Mouse (Mus musculus) midbrain, embryonic 16.5 days (tissue): ENCODE measurements around the gene Rasa2. TPM values are rescaled to one million over a fixed set of nuclear protein-coding genes. Genes with fewer than 3 reads are reported as not detected.
A peak's percentile ranks its signal among the peaks of the same experiment; 100 is the strongest.
"Not testable (repeated sequence)": the region's sequence is repeated elsewhere in the genome, so short reads cannot be mapped to it uniquely, and the experiment has no call there.

Source experiments
- ATAC-seq: fragments of 200-750 bp; cut with Nextera tagmentation; 2 replicates; pipeline ENCODE4 v1.8.0; 2017; ENCODE audit warnings: moderate TSS enrichment
- H3K27ac ChIP-seq: fragments of 300-500 bp; sonication (generic); 2 replicates; pipeline ENCODE4 v1.5.1; 2014; ENCODE audit warnings: mild to moderate bottlenecking, low read length, mixed read lengths
- H3K27me3 ChIP-seq: fragments of 300-500 bp; sonication (generic); 2 replicates; pipeline ENCODE4 v1.6.1; 2014; ENCODE audit warnings: low read depth, low read length, mixed read lengths; ENCODE audit not compliant: control insufficient read depth, insufficient read depth
- H3K36me3 ChIP-seq: fragments of 300-500 bp; sonication (generic); 2 replicates; pipeline ENCODE4 v1.6.1; 2014; ENCODE audit warnings: mild to moderate bottlenecking, low read length, moderate library complexity, mixed read lengths; ENCODE audit not compliant: control insufficient read depth, insufficient read depth
- H3K4me1 ChIP-seq: fragments of 300-500 bp; sonication (generic); 2 replicates; pipeline ENCODE4 v1.6.1; 2014; ENCODE audit warnings: mild to moderate bottlenecking, low read length, mixed read lengths; ENCODE audit not compliant: control insufficient read depth, insufficient read depth
- H3K4me2 ChIP-seq: fragments of 300-500 bp; sonication (generic); 2 replicates; pipeline ENCODE4 v1.6.1; 2014; ENCODE audit warnings: mild to moderate bottlenecking, low read length, mixed read lengths
- H3K4me3 ChIP-seq: fragments of 300-500 bp; sonication (generic); 2 replicates; pipeline ENCODE4 v1.5.1; 2014; ENCODE audit warnings: low read depth, mild to moderate bottlenecking, low read length, moderate library complexity, mixed read lengths
- H3K9ac ChIP-seq: fragments of 300-500 bp; sonication (generic); 2 replicates; pipeline ENCODE4 v1.6.1; 2014; ENCODE audit warnings: low read depth, low read length, mixed read lengths
- H3K9me3 ChIP-seq: fragments of 300-500 bp; sonication (generic); replicated peaks from 2 replicates; pipeline ENCODE4 v1.6.1; 2014; ENCODE audit warnings: mild to moderate bottlenecking, low read length, mixed read lengths; ENCODE audit not compliant: control insufficient read depth, poor library complexity, severe bottlenecking
- WGBS: fragments of 180-500 bp; shearing (Covaris S2); extraction: QIAGEN DNeasy Blood & Tissue Kit; methylation state at CpG from one replicate; pipeline ENCODE4 v1.1.7; 2014; 5-methylcytosine and 5-hydroxymethylcytosine counted together
- polyA plus RNA-seq: library from polyadenylated mRNA; unstranded; fragments of >200 nt; fragmentation: Nextera tagmentation; extraction: Ambion mirVana; gene quantifications from 2 replicates; pipeline ENCODE4 v1.2.1, GENCODE M21; 2015

The Rasa2 gene
- polyA plus RNA-seq, 1 experiment from 2014 or later, result 18.2 TPM

- not testable (repeated sequence) for H3K27ac ChIP-seq, H3K4me1 ChIP-seq, H3K4me3 ChIP-seq, H3K9ac ChIP-seq, H3K27me3 ChIP-seq, H3K9me3 ChIP-seq, H3K36me3 ChIP-seq, ATAC-seq, H3K4me2 ChIP-seq
- 88% methylated on average over 2 of the region's 2 CpGs for WGBS
Observed at GRCm38 (mm10) chr9:96521574-96521973, 109.8 kb downstream of the Rasa2 start.

GRCm38 (mm10) chr9:96517429-96517828 lies 114.0 kb downstream of the Rasa2 start:
- Histone ChIP-seq H3K4me2 (no peak overlapping the region), H3K27me3 (no peaks in the 10 kb centered on the region), H3K4me3 (no peak overlapping the region), H3K4me1 (no peaks in the 10 kb centered on the region), H3K27ac (no peak overlapping the region), H3K9me3 (no peaks in the 10 kb centered on the region), H3K9ac (no peak overlapping the region), H3K36me3 (no peaks in the 10 kb centered on the region)
- ATAC-seq, result no peak
- 46% methylated on average over 4 of the region's 4 CpGs for WGBS

GRCm38 (mm10) chr9:96516806-96517205 lies 114.6 kb downstream of the Rasa2 start:
- WGBS, result 76% methylated on average over 3 of the region's 3 CpGs
- no peak overlapping the region for H3K9ac ChIP-seq

GRCm38 (mm10) chr9:96515737-96516136 lies 115.7 kb downstream of the Rasa2 start:
- Histone ChIP-seq H3K27ac (no peak overlapping the region), H3K4me2 (no peak overlapping the region), H3K9me3 (no peaks in the 10 kb centered on the region), H3K4me3 (no peak overlapping the region), H3K4me1 (no peaks in the 10 kb centered on the region), H3K9ac (no peak overlapping the region), H3K36me3 (no peaks in the 10 kb centered on the region), H3K27me3 (no peaks in the 10 kb centered on the region)
- WGBS, result 85% methylated on average over 5 of the region's 5 CpGs
- ATAC-seq, result no peak

More at GRCm38 (mm10) chr9:96516806-96517205, 114.6 kb downstream of the Rasa2 start:
- Histone ChIP-seq H3K4me1 (no peaks in the 10 kb centered on the region), H3K27ac (no peak overlapping the region), H3K4me2 (no peak overlapping the region), H3K36me3 (no peaks in the 10 kb centered on the region), H3K9me3 (no peaks in the 10 kb centered on the region), H3K4me3 (no peak overlapping the region), H3K27me3 (no peaks in the 10 kb centered on the region)
- ATAC-seq, result no peak

- H3K4me1 ChIP-seq, result no peaks in the 10 kb centered on the region
- ATAC-seq, result no peak
Observed at GRCm38 (mm10) chr9:96514278-96514677, 117.1 kb downstream of the Rasa2 start.

GRCm38 (mm10) chr9:96506011-96506498 lies 125.4 kb downstream of the Rasa2 start:
- Histone ChIP-seq H3K27ac (peak overlapping the region; percentile 57), H3K36me3 (no peaks in the 10 kb centered on the region), H3K9ac (peak overlapping the region; percentile 47; the same call in 1 of the 2 replicates), H3K4me2 (peak overlapping the region; percentile 54), H3K4me1 (peaks cover 9% of the 10 kb centered on the region), H3K27me3 (no peaks in the 10 kb centered on the region), H3K9me3 (no peaks in the 10 kb centered on the region), H3K4me3 (peak overlapping the region; percentile 19)
- 15% methylated on average over 10 of the region's 10 CpGs for WGBS
- ATAC-seq, result peak; percentile 96

More at GRCm38 (mm10) chr9:96514278-96514677, 117.1 kb downstream of the Rasa2 start:
- no peaks in the 10 kb centered on the region for H3K27me3 ChIP-seq
- 85% methylated on average over 5 of the region's 5 CpGs for WGBS
- no peak overlapping the region for H3K9ac ChIP-seq
- no peak overlapping the region for H3K27ac ChIP-seq
- H3K4me2 ChIP-seq, result no peak overlapping the region
- no peaks in the 10 kb centered on the region for H3K9me3 ChIP-seq
- no peaks in the 10 kb centered on the region for H3K36me3 ChIP-seq
- H3K4me3 ChIP-seq, result no peak overlapping the region

GRCm38 (mm10) chr9:96505156-96505555 lies 126.3 kb downstream of the Rasa2 start:
- 92% methylated on average over 4 of the region's 4 CpGs for WGBS
- ATAC-seq, result no peak
- peak overlapping the region; percentile 57; the same call in 1 of the 2 replicates for H3K27ac ChIP-seq

GRCm38 (mm10) chr9:96504116-96504895 lies 127.1 kb downstream of the Rasa2 start:
- H3K9ac ChIP-seq, result no peak overlapping the region
- H3K36me3 ChIP-seq, result no peaks in the 10 kb centered on the region
- H3K4me2 ChIP-seq, result no peak overlapping the region
- H3K27me3 ChIP-seq, result no peaks in the 10 kb centered on the region
- H3K4me1 ChIP-seq, result peaks cover 9% of the 10 kb centered on the region
- H3K9me3 ChIP-seq, result no peaks in the 10 kb centered on the region
- no peak overlapping the region for H3K4me3 ChIP-seq
- ATAC-seq, result no peak
- WGBS, result 88% methylated on average over 17 of the region's 17 CpGs
- H3K27ac ChIP-seq, result no peak overlapping the region

More at GRCm38 (mm10) chr9:96505156-96505555, 126.3 kb downstream of the Rasa2 start:
- Histone ChIP-seq H3K9me3 (no peaks in the 10 kb centered on the region), H3K27me3 (no peaks in the 10 kb centered on the region), H3K9ac (no peak overlapping the region), H3K36me3 (no peaks in the 10 kb centered on the region), H3K4me3 (no peak overlapping the region), H3K4me1 (peaks cover 9% of the 10 kb centered on the region), H3K4me2 (no peak overlapping the region)

GRCm38 (mm10) chr9:96502856-96503610 lies 128.4 kb downstream of the Rasa2 start:
- no peaks in the 10 kb centered on the region for H3K36me3 ChIP-seq
- no peaks in the 10 kb centered on the region for H3K9me3 ChIP-seq
- 82% methylated on average over 6 of the region's 6 CpGs for WGBS
- no peak overlapping the region for H3K27ac ChIP-seq
- no peak for ATAC-seq
- H3K27me3 ChIP-seq, result no peaks in the 10 kb centered on the region
- no peak overlapping the region for H3K9ac ChIP-seq
- peaks cover 9% of the 10 kb centered on the region for H3K4me1 ChIP-seq
- no peak overlapping the region for H3K4me2 ChIP-seq
- no peak overlapping the region for H3K4me3 ChIP-seq
